Mouse (Mus musculus): ENCODE measurements around the gene Serpina12.

DNA sequence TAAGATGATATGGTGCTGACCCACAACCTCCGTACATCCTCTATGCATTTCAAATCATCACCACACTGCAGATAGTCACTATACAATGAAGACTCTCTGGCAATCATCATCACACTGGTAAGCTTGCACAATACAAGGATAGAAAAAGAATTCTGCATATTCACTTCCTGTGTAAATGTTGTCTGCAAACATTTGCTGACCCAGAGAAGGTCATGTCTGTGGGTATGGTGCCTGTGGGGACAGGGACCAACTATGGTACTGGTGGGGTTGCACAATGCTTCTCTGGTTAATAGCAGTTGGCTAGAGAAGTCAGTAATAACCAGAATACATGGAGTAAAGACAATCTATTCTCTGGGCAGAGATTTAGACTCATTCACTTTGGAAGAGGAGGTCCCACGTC lies 1.5 kb downstream of the Serpina12 start:
- TF ChIP-seq CTCF (IDR thresholded peaks at IDR 0.05; ENCODE audit: low read depth, low read length) (no peak), GATA1 (IDR thresholded peaks at IDR 0.05; ENCODE audit: borderline replicate concordance, low read length) (no peak), TAL1 (conservative IDR thresholded peaks at IDR 0.05; ENCODE audit: low read depth, low read length) (no peak), POLR2AphosphoS5 (IDR thresholded peaks at IDR 0.05; ENCODE audit: insufficient replicate concordance, low read depth, low read length) (no peak)

Data from G1E (cell line).